Comparison of ENCODE assay signal across 25 mouse cellular contexts in genomic region chr9:23669230-23669629, GRCm38 (mm10).
DNase-seq lines count a peak whose midpoint lies in the region; ATAC-seq and TF ChIP-seq lines count a peak whose summit lies in the region.
"Had no signal": no experiment of that assay in that cellular context is flagged by ENCODE, and none has a peak within 500 bp of the region (broad histone marks: within the 10 kb centered on the region; RNA-seq: fewer than 3 reads in every experiment).

No protein-coding gene starts in this region.

- H3K4me3 ChIP-seq in kidney, adult 2 months (ENCODE audit: insufficient read depth, low read depth, low read length), result no peak overlapping the region
- no peak overlapping the region for H3K4me3 ChIP-seq in forebrain, embryonic 10.5 days
- H3K4me3 ChIP-seq: embryonic facial prominence, embryonic 12.5 days; forebrain, embryonic 12.5 days; hindbrain, embryonic 10.5 days; intestine, embryonic 15.5 days; layer of hippocampus, adult 2 months; limb, embryonic 13.5 days; lung, embryonic 15.5 days; midbrain, embryonic 15.5 days had no signal

- 82% methylated on average over 4 of the region's 4 CpGs for WGBS in kidney, adult 2 months
- WGBS in forebrain, embryonic 10.5 days, result 86% methylated on average over 4 of the region's 4 CpGs

- no peaks in the 10 kb centered on the region for H3K36me3 ChIP-seq in kidney, adult 2 months (ENCODE audit: control insufficient read depth, insufficient read depth, low read length)
- H3K36me3 ChIP-seq in forebrain, embryonic 10.5 days (replicated peaks), result no peaks in the 10 kb centered on the region
- H3K36me3 ChIP-seq: embryonic facial prominence, embryonic 12.5 days; forebrain, embryonic 12.5 days; hindbrain, embryonic 10.5 days; intestine, embryonic 15.5 days; limb, embryonic 13.5 days; lung, embryonic 15.5 days; midbrain, embryonic 15.5 days had no signal

- ATAC-seq in megakaryocyte, adult 5-6 weeks (ENCODE audit: poor library complexity, severe bottlenecking), result peak; percentile 87
- ATAC-seq: activated CD4-positive, CD25-positive, alpha-beta regulatory T cell, adult 4 months; hindbrain, embryonic 16.5 days; intestine, embryonic 15.5 days; midbrain, embryonic 15.5 days had no signal

- no peak overlapping the region for H3K27ac ChIP-seq in kidney, adult 2 months (ENCODE audit: insufficient read depth, low read depth, low read length)
- H3K27ac ChIP-seq in forebrain, embryonic 10.5 days, result no peak overlapping the region
- H3K27ac ChIP-seq: embryonic facial prominence, embryonic 12.5 days; forebrain, embryonic 12.5 days; hindbrain, embryonic 10.5 days; intestine, embryonic 15.5 days; layer of hippocampus, adult 2 months; limb, embryonic 13.5 days; liver, embryonic 14.5 days; lung, embryonic 15.5 days; midbrain, embryonic 15.5 days had no signal

- TF ChIP-seq POLR2A in kidney, adult 2 months (IDR thresholded peaks at IDR 0.05; ENCODE audit: low read depth, low read length), result no peak

- TF ChIP-seq CTCF in kidney, adult 2 months (conservative IDR thresholded peaks at IDR 0.05; ENCODE audit: insufficient read depth, insufficient read length, low read depth, low read length), result no peak

- DNase-seq in kidney, adult 9 months, result peak; percentile 2
- no peak for DNase-seq in kidney, adult 2 months
- DNase-seq in 416B (ENCODE audit: low read depth), result peak; percentile 17
- peak; percentile 22 for DNase-seq in brain, adult 2 months (ENCODE audit: low read depth, low spot score)
- no peak for DNase-seq in adrenal gland, postnatal 10 days
- DNase-seq in forebrain, embryonic 10.5 days (ENCODE audit: extremely low spot score, low spot score), result no peak
- DNase-seq: adrenal gland, adult 8-10 months; cerebellum, adult 11 months; cerebellum, postnatal 14 days; kidney, postnatal 25 days; right cerebral cortex, adult 18-20 months; thymus, adult 18-20 months; thymus, postnatal 4 days had no signal

- no peaks in the 10 kb centered on the region for H3K9me3 ChIP-seq in forebrain, embryonic 10.5 days
- H3K9me3 ChIP-seq: embryonic facial prominence, embryonic 12.5 days; forebrain, embryonic 12.5 days; hindbrain, embryonic 10.5 days; intestine, embryonic 15.5 days; limb, embryonic 13.5 days; lung, embryonic 15.5 days; midbrain, embryonic 15.5 days had no signal

- no peaks in the 10 kb centered on the region for H3K27me3 ChIP-seq in kidney, adult 2 months (replicated peaks; ENCODE audit: control insufficient read depth, insufficient read depth, low read length)
- no peaks in the 10 kb centered on the region for H3K27me3 ChIP-seq in forebrain, embryonic 10.5 days (ENCODE audit: poor library complexity, severe bottlenecking)
- H3K27me3 ChIP-seq: embryonic facial prominence, embryonic 12.5 days; forebrain, embryonic 12.5 days; intestine, embryonic 15.5 days; limb, embryonic 13.5 days; lung, embryonic 15.5 days; midbrain, embryonic 15.5 days had no signal

- H3K4me1 ChIP-seq in kidney, adult 2 months (ENCODE audit: control insufficient read depth, insufficient read depth, low read length), result no peaks in the 10 kb centered on the region
- peaks cover 6% of the 10 kb centered on the region for H3K4me1 ChIP-seq in forebrain, embryonic 10.5 days
- H3K4me1 ChIP-seq: embryonic facial prominence, embryonic 12.5 days; hindbrain, embryonic 10.5 days; intestine, embryonic 15.5 days; limb, embryonic 13.5 days; midbrain, embryonic 15.5 days had no signal

Comparison
In these comparisons a context has a peak if more than half of its experiments do, and no peak if none do; other contexts are left out.
1. DNase-seq: peak in kidney, adult 9 months (single experiment), 416B (single experiment) and brain, adult 2 months (single experiment); none in kidney, adult 2 months (single experiment), adrenal gland, postnatal 10 days (single experiment) and forebrain, embryonic 10.5 days (single experiment).